23 mouse cellular contexts compared by ENCODE assay signal in the genomic region with DNA sequence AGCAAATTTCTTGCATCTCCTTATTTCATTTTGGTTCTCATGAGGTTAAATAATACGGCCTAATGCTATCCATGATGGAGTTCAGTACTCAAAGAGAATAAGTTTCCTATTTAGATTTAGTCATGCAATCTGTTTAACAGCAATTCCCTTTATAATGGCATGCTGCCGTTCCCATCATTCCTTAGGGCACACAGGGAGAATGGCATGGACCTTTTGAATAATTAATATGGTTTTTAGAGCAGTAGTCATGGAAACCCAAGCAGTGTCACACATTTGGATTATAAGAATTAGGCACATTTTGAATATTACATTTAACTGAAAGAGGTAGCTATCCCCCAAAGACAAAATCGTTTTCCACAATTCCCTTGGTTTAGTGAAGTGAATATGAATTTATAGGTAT.
DNase-seq lines count a peak whose midpoint lies in the region; ATAC-seq and TF ChIP-seq lines count a peak whose summit lies in the region.
"Had no signal": no experiment of that assay in that cellular context is flagged by ENCODE, and none has a peak within 500 bp of the region (broad histone marks: within the 10 kb centered on the region; RNA-seq: fewer than 3 reads in every experiment).

No protein-coding gene starts in this region.

- H3K4me2 ChIP-seq in hindbrain, embryonic 12.5 days (replicated peaks) = no peak overlapping the region
- H3K4me2 ChIP-seq in hindbrain, embryonic 14.5 days (replicated peaks) = no peak overlapping the region
- H3K4me2 ChIP-seq in midbrain, embryonic 12.5 days (replicated peaks) = no peak overlapping the region
- no peak overlapping the region for H3K4me2 ChIP-seq in midbrain, postnatal 0 days (ENCODE audit: low read depth, low read length, poor library complexity, severe bottlenecking)
- no peak overlapping the region for H3K4me2 ChIP-seq in midbrain, embryonic 14.5 days (ENCODE audit: low read length)
- no peak overlapping the region for H3K4me2 ChIP-seq in stomach, postnatal 0 days (replicated peaks; ENCODE audit: low read depth)
- H3K4me2 ChIP-seq: embryonic facial prominence, embryonic 12.5 days; embryonic facial prominence, embryonic 15.5 days; forebrain, embryonic 13.5 days; heart, embryonic 13.5 days had no signal

- no peaks in the 10 kb centered on the region for H3K27me3 ChIP-seq in hindbrain, embryonic 12.5 days
- H3K27me3 ChIP-seq in hindbrain, embryonic 14.5 days (ENCODE audit: control insufficient read depth, insufficient read depth, low read length) = no peaks in the 10 kb centered on the region
- no peaks in the 10 kb centered on the region for H3K27me3 ChIP-seq in midbrain, embryonic 12.5 days
- no peaks in the 10 kb centered on the region for H3K27me3 ChIP-seq in midbrain, postnatal 0 days (ENCODE audit: insufficient read depth, low read length)
- no peaks in the 10 kb centered on the region for H3K27me3 ChIP-seq in midbrain, embryonic 14.5 days (ENCODE audit: control insufficient read depth, insufficient read depth, low read length)
- H3K27me3 ChIP-seq in stomach, postnatal 0 days (ENCODE audit: control insufficient read depth, insufficient read depth, low read length) = no peaks in the 10 kb centered on the region
- H3K27me3 ChIP-seq: embryonic facial prominence, embryonic 12.5 days; embryonic facial prominence, embryonic 15.5 days; forebrain, embryonic 13.5 days; heart, embryonic 13.5 days had no signal

- DNase-seq in hindbrain, embryonic 14.5 days (ENCODE audit: low spot score) = no peak
- no peak for DNase-seq in midbrain, postnatal 0 days (ENCODE audit: low spot score)
- peak; percentile 57 for DNase-seq in midbrain, embryonic 14.5 days
- no peak for DNase-seq in c-Kit-positive CD71-positive TER-119-positive erythroid progenitor cells, embryonic 14.5 days (ENCODE audit: low spot score)
- no peak for DNase-seq in stomach, postnatal 0 days (ENCODE audit: low spot score)
- DNase-seq: adrenal gland, adult 8-10 months; adrenal gland, postnatal 25 days; cerebellum, adult 11 months; cerebellum, adult 2 months; cerebellum, adult 9-11 months; cerebellum, postnatal 25 days; gastrocnemius, postnatal 25 days; heart, adult 18-20 months; heart, postnatal 14 days; heart, postnatal 4 days had no signal

- H3K36me3 ChIP-seq in hindbrain, embryonic 12.5 days = no peaks in the 10 kb centered on the region
- H3K36me3 ChIP-seq in hindbrain, embryonic 14.5 days (replicated peaks; ENCODE audit: control insufficient read depth, insufficient read depth) = no peaks in the 10 kb centered on the region
- H3K36me3 ChIP-seq in midbrain, embryonic 12.5 days = no peaks in the 10 kb centered on the region
- H3K36me3 ChIP-seq in midbrain, postnatal 0 days (ENCODE audit: insufficient read depth, low read length) = no peaks in the 10 kb centered on the region
- no peaks in the 10 kb centered on the region for H3K36me3 ChIP-seq in midbrain, embryonic 14.5 days (ENCODE audit: control insufficient read depth, insufficient read depth, low read length)
- H3K36me3 ChIP-seq in stomach, postnatal 0 days (ENCODE audit: control insufficient read depth, insufficient read depth, low read length) = no peaks in the 10 kb centered on the region
- H3K36me3 ChIP-seq: embryonic facial prominence, embryonic 12.5 days; embryonic facial prominence, embryonic 15.5 days; heart, embryonic 13.5 days had no signal

- H3K27ac ChIP-seq in hindbrain, embryonic 12.5 days = no peak overlapping the region
- no peak overlapping the region for H3K27ac ChIP-seq in hindbrain, embryonic 14.5 days
- H3K27ac ChIP-seq in midbrain, embryonic 12.5 days (replicated peaks) = no peak overlapping the region
- no peak overlapping the region for H3K27ac ChIP-seq in midbrain, postnatal 0 days (ENCODE audit: low read depth, low read length)
- H3K27ac ChIP-seq in midbrain, embryonic 14.5 days (replicated peaks; ENCODE audit: low read depth, low read length) = no peak overlapping the region
- H3K27ac ChIP-seq in stomach, postnatal 0 days (replicated peaks) = no peak overlapping the region
- H3K27ac ChIP-seq: embryonic facial prominence, embryonic 12.5 days; embryonic facial prominence, embryonic 15.5 days; forebrain, embryonic 13.5 days; heart, embryonic 13.5 days had no signal

- no peak overlapping the region for H3K9ac ChIP-seq in hindbrain, embryonic 12.5 days
- no peak overlapping the region for H3K9ac ChIP-seq in hindbrain, embryonic 14.5 days
- H3K9ac ChIP-seq in midbrain, embryonic 12.5 days (replicated peaks) = no peak overlapping the region
- no peak overlapping the region for H3K9ac ChIP-seq in midbrain, postnatal 0 days (replicated peaks; ENCODE audit: low read length, poor library complexity, severe bottlenecking)
- no peak overlapping the region for H3K9ac ChIP-seq in midbrain, embryonic 14.5 days (replicated peaks; ENCODE audit: low read length)
- no peak overlapping the region for H3K9ac ChIP-seq in stomach, postnatal 0 days (ENCODE audit: low read length)
- H3K9ac ChIP-seq: embryonic facial prominence, embryonic 12.5 days; embryonic facial prominence, embryonic 15.5 days; forebrain, embryonic 13.5 days; heart, embryonic 13.5 days had no signal

- no peak for TF ChIP-seq CTCF in midbrain, postnatal 0 days (IDR thresholded peaks at IDR 0.05)
- TF ChIP-seq CTCF in stomach, postnatal 0 days (IDR thresholded peaks at IDR 0.05; ENCODE audit: low read depth) = no peak

- no peak overlapping the region for H3K4me3 ChIP-seq in hindbrain, embryonic 12.5 days
- H3K4me3 ChIP-seq in hindbrain, embryonic 14.5 days (replicated peaks; ENCODE audit: low read length) = no peak overlapping the region
- H3K4me3 ChIP-seq in midbrain, embryonic 12.5 days = no peak overlapping the region
- H3K4me3 ChIP-seq in midbrain, postnatal 0 days (ENCODE audit: low read depth, low read length) = no peak overlapping the region
- H3K4me3 ChIP-seq in midbrain, embryonic 14.5 days (replicated peaks; ENCODE audit: low read depth, low read length) = no peak overlapping the region
- H3K4me3 ChIP-seq in stomach, postnatal 0 days (ENCODE audit: low read depth, low read length) = no peak overlapping the region
- H3K4me3 ChIP-seq: embryonic facial prominence, embryonic 12.5 days; embryonic facial prominence, embryonic 15.5 days; forebrain, embryonic 13.5 days; heart, embryonic 13.5 days had no signal

- peak; percentile 48; the same call in 1 of the 2 replicates for ATAC-seq in hindbrain, embryonic 12.5 days (ENCODE audit: low FRiP score)
- ATAC-seq in hindbrain, embryonic 14.5 days (ENCODE audit: low FRiP score) = no peak
- peak; percentile 83 for ATAC-seq in midbrain, embryonic 12.5 days (ENCODE audit: low FRiP score, low read depth)
- ATAC-seq in midbrain, postnatal 0 days (ENCODE audit: low FRiP score) = no peak
- peak; percentile 73; the same call in 1 of the 2 replicates for ATAC-seq in midbrain, embryonic 14.5 days (ENCODE audit: low FRiP score, low TSS enrichment)
- ATAC-seq in stomach, postnatal 0 days (ENCODE audit: low FRiP score, low TSS enrichment) = no peak
- ATAC-seq: activated CD4-positive, CD25-positive, alpha-beta regulatory T cell, adult 4 months; forebrain, embryonic 13.5 days; intestine, postnatal 0 days had no signal

- no peaks in the 10 kb centered on the region for H3K4me1 ChIP-seq in hindbrain, embryonic 12.5 days
- no peaks in the 10 kb centered on the region; the same call in 1 of the 2 replicates for H3K4me1 ChIP-seq in hindbrain, embryonic 14.5 days (replicated peaks; ENCODE audit: control insufficient read depth, insufficient read depth, low read length)
- H3K4me1 ChIP-seq in midbrain, embryonic 12.5 days = no peaks in the 10 kb centered on the region
- H3K4me1 ChIP-seq in midbrain, postnatal 0 days (ENCODE audit: insufficient read depth, low read length) = no peaks in the 10 kb centered on the region
- H3K4me1 ChIP-seq in midbrain, embryonic 14.5 days (ENCODE audit: control insufficient read depth, insufficient read depth, low read length) = no peaks in the 10 kb centered on the region
- no peaks in the 10 kb centered on the region for H3K4me1 ChIP-seq in stomach, postnatal 0 days (replicated peaks; ENCODE audit: control insufficient read depth, insufficient read depth)
- H3K4me1 ChIP-seq: embryonic facial prominence, embryonic 12.5 days; embryonic facial prominence, embryonic 15.5 days; forebrain, embryonic 13.5 days; heart, embryonic 13.5 days had no signal

- 59% methylated on average over 3 of the region's 3 CpGs for WGBS in hindbrain, embryonic 12.5 days
- 41% methylated on average over 3 of the region's 3 CpGs for WGBS in hindbrain, embryonic 14.5 days
- WGBS in midbrain, embryonic 12.5 days = 49% methylated on average over 3 of the region's 3 CpGs
- WGBS in midbrain, postnatal 0 days = 41% methylated on average over 3 of the region's 3 CpGs
- 34% methylated on average over 3 of the region's 3 CpGs for WGBS in midbrain, embryonic 14.5 days
- 77% methylated on average over 3 of the region's 3 CpGs for WGBS in stomach, postnatal 0 days

- no peaks in the 10 kb centered on the region for H3K9me3 ChIP-seq in hindbrain, embryonic 12.5 days (replicated peaks)
- no peaks in the 10 kb centered on the region for H3K9me3 ChIP-seq in hindbrain, embryonic 14.5 days (ENCODE audit: control insufficient read depth, low read length)
- no peaks in the 10 kb centered on the region for H3K9me3 ChIP-seq in midbrain, embryonic 12.5 days
- H3K9me3 ChIP-seq in midbrain, postnatal 0 days (ENCODE audit: low read length) = no peaks in the 10 kb centered on the region
- no peaks in the 10 kb centered on the region for H3K9me3 ChIP-seq in midbrain, embryonic 14.5 days (ENCODE audit: control insufficient read depth, low read length)
- H3K9me3 ChIP-seq in stomach, postnatal 0 days (ENCODE audit: control insufficient read depth, low read length) = no peaks in the 10 kb centered on the region
- H3K9me3 ChIP-seq: embryonic facial prominence, embryonic 12.5 days; embryonic facial prominence, embryonic 15.5 days; forebrain, embryonic 13.5 days; heart, embryonic 13.5 days had no signal

- TF ChIP-seq EP300 in stomach, postnatal 0 days (optimal IDR thresholded peaks at IDR 0.05) = no peak

Comparison
In these comparisons a context has a peak if more than half of its experiments do, and no peak if none do; other contexts are left out.
1. ATAC-seq: peak in hindbrain, embryonic 12.5 days (single experiment), midbrain, embryonic 12.5 days (single experiment) and midbrain, embryonic 14.5 days (single experiment); none in hindbrain, embryonic 14.5 days (single experiment), midbrain, postnatal 0 days (single experiment) and stomach, postnatal 0 days (single experiment).